Mouse (Mus musculus) kidney, postnatal 36 days (tissue): ENCODE measurements around the gene Ica1.

Source experiments
- DNase-seq, 2 experiments: peaks; one replicate each; pipeline ENCODE4 v3.0.0; 2021 to 2022; ENCODE audit warnings: mixed read lengths in 2 of 2

The Ica1 gene

DNA sequence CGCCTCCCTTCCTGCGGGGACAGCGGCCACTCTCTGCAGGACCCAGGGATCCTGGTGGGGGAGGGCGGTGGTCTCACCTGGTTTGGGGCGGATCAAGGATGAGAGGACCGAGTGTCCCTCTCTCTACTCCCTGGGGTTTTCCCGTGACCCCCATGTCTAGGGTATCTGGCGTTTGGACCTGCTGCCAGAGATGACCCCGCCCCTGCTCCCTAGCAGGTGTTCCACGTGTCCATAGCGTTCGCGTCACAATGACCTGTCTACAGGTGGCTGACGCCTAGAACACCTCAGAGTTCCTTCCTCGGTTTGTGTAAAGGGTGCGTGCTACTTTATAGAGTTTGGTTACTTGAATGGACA lies at the start of gene Ica1:
Gene Ica1 (minus strand): TSS at position 193 of the 354 bp plus-strand sequence.
- no peak for DNase-seq

DNA sequence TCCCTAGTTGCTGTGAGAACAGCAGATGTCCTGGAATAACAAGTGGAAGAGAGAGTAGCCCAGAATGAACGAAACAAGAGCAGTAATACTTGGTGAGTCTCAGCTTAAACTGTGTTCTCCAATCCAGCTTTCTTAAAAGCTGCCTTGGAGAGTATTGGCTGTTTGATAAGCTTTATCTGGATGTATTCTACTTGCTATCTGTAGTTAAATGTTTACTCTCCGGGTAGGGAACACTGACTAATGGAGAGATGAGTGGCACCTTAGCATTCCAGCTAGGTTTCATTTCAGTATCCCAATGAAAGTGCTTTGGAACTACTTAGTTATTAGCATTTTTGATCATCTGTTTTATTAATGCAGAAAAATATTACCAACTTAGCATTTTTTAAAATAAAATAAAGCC lies 41.6 kb upstream of the Ica1 start:
- no peak for DNase-seq

DNA sequence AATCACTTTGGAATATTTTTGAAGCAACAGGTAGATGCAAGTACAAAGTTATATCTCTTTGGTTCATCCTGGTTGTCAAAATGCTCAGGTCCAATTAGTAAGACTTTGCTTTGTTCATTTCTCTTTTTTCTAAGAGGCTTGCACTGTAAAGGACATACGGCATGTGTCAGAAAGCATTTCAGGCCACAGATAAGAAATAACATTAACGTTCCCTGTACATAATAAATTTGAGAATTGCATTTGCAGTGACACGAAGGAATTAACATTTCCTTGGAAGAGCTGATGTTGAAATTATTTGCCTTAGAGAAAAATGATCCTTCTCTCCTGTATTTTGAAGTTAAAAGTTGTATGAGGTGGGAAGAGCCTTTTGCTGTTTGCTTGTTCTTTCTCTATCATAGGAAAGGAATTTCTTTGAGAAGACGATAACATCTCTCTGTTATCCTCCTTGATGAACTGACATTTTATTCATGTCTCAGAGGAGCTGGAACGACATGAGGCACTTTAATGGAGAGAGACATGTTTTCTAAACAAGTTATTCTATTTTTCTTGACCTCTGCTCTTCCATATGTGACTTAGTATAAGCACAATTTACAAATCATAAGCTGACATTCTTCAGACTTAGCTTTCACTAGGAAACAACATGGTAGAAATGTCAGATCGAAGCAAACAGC lies 36.2 kb upstream of the Ica1 start:
- no peak for DNase-seq

DNA sequence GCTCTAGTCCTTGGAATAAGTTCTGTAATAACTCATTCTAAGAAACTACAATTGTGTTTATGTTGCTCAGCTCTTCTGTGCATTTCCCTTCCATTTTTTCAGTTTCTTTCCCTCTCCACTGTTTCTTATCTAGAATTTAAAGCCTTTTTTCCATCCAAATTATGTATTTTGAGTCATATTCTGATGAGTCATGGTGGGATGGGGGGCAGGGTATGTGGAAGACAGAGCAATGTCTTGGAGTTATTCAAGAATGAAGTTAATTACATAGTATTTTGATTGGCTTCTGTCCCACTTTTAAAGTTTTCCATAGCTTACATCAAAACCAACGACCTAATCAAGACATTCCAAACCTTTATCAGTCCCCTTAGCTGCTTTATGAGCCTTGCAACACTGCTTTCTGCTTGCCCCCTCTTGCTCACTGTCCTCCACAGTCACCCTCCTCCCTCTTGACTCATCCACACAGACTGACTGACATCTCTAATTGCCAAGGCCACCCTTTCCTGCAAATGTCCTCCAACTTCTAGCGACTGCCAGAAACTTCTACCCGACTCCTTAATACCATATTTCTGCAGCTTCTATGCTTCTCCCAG lies 24.4 kb upstream of the Ica1 start:
- DNase-seq = no peak

- no peak for DNase-seq
Measured at GRCm38 (mm10) chr6:8792385-8792784, 14.1 kb upstream of the Ica1 start.

GRCm38 (mm10) chr6:8791781-8792180 lies 13.5 kb upstream of the Ica1 start:
- no peak for DNase-seq

GRCm38 (mm10) chr6:8780618-8781017 lies 2.3 kb upstream of the Ica1 start:
- DNase-seq = no peak

DNA sequence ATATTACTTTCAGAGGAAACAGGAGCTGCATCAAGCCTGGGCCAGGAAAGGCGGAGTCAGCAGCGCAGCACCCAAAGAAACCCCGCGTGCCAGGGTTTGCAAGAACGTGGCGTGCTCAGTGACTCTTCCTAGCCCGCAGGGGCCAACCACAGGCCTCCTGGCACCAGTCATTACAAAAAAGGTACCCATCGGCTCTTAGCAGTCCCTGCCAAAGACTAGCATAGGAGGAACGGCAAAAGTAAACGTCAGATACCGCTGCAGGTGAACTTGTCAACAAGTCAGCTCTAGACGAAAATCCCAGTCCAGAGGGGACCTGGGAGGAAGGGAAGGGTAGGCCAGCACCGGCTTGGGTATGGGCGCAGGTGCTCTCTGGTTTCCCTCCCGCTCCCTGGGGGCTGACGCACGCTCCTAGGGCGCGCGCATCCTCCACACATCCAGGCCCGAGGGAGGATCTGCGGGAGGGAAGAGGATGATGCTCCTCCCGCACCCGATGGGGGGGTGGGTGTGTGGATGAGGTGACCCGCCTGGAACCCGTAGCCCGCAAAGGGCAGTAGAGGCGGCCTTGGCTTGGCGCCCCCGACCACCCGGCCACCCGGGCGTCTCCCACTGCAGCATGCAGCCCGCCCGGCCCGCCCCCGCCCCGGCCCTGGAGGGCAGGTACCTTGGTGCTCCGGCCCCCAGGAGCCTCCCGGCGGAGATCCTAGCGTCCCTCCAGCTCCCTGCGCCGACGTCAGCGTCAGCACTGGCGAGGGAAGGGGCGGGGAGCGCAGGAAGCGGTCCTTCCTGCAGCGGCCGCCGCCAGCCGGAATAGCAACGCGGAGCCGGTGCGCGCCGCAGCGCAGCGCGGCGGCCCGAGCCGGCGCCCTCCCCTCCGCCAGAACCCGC lies 635 bp downstream of the Ica1 start:
- DNase-seq = peak; percentile 68 to 82

GRCm38 (mm10) chr6:8771539-8771938 lies 6.7 kb downstream of the Ica1 start:
- no peak for DNase-seq

DNA sequence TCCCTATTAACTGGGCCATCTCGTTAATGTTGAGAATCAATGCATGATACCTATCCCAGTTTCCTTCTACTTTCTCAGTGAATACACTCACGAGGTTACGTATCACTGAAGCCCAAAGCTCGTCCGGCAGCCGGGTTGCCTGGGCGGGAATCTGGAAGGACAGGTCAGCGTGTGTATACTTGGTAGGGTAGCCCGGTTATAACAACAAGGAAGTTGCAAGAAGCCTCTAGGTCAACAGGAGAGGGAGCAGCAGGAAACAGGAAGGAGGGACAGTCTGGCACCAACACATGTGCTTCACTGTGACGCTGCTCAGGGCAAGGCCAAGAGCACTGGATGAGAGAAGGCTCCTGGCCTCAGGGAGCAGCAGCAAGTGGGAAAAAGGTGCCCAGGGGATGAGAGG lies 7.9 kb downstream of the Ica1 start:
- DNase-seq = peak; percentile 34 to 46

- no peak for DNase-seq
Measured at GRCm38 (mm10) chr6:8769803-8770202, 8.5 kb downstream of the Ica1 start.

DNA sequence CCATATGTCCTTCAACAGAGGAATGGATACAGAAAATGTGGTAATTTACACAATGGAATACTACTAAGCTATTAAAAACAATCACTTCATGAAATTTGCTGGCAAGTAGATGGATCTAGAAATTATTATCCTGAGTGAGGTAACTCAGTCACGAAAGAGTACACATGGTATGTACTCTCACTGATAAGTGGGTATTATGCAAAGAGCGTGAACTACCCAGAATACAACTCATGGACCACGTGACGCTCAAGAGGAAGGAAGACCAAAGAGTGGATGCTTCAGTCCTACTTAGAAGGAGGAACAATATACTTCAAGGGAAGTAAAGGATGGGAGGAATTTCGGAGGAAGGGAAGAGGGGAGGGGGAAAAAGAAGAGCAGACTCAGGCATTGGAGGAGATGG lies 11.6 kb downstream of the Ica1 start:
- DNase-seq = no peak

DNA sequence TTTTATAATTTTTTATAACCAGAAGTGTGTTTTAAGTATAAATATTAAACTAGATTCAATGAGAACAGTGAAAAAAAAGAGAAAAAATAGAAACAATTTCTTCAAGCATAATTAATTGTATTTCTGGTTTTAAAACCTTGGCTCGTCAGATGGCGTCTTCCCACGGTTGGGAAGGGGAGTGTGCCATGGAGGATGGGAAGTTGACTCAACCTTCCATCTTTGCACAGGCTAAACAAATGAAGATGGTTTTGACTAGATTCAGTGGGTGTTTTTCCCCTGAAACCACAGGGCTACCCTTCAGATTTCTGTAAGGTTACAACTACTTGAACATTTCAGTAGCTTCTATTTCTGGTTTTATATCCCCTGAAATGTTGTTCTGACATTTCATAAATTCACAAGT lies 12.5 kb downstream of the Ica1 start:
- DNase-seq = no peak

DNA sequence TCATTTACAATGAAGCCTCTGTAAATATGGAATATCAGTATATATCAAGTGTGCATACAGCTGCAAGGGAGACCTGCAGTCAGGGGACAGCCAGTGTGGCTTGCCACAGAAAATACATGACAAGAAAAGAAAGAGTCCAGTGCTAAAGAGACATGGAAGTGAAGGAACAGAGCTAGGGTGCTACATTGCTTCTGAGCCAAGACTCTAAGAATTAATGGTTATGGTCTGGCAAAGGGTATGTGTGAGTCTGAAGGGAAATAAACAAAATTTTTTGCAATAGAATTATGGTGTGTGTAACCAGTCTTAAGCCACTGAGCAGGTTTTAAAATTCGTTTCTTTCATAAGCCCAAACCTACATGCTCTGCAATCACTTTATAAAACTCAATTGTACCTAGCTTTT lies 13.2 kb downstream of the Ica1 start:
- no peak for DNase-seq

- no peak for DNase-seq
Measured at GRCm38 (mm10) chr6:8760708-8761294, 17.5 kb downstream of the Ica1 start.

DNA sequence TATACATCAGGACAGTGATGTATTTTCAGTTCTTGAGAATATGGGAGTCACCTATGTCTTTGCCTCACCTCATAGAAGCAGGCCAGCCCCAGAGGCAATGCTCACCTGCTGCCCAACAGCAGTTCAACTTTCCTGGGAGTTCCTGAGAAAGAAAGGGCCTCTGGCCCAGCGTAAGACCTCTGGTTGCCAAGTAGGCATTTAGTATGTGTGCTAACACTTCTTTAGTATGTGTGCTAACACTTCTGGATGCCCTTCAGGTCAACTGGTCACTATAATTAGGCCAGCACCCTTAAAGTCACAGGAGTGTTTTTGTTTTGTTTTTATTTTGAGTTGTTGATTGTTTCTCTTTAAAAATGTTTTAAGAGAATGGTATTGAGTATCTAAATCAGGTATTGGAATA lies 18.4 kb downstream of the Ica1 start:
- DNase-seq = no peak

DNA sequence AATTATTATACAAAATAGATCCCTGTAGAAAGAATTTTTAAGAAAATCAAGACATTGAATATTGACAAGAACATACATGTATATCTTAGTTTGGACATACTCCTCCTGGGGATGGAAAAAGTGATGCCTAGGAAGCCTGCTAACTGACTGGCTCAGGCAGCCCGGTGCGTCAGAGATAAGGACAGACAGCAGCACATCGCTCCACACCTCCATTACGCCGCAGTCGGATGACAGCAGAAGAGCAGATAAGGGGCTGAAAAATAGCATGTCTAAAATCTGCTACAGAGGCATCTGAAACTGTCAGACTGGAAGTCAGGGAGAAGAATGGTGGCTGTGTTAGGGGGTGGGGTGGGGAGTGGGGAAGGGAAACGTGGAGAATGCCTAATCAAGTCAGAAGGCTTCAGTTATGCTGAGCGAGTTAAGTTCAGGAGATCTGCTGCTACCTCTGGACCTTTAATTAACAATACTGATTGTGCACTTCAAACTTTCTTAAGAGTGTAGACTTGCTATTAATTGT lies 22.5 kb downstream of the Ica1 start:
- no peak for DNase-seq

DNA sequence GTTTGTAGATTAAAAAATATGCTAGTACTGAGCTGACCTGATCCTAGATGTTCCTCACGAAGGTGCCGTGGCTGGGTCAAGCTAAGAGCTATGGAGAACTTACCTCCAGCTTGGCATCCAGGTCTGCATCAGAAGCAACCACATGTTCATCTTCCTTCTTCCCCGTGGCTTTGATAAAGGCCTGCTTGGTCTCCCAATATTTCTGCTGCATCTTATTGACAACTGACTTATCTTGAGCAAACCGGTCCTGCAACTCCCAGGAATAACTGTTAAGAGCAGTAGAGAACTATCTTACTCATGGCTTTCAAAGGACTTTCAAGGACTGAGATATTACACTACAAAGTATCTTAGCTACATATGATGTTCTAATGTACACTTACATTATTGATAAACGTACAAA lies 23.8 kb downstream of the Ica1 start:
- DNase-seq = no peak

GRCm38 (mm10) chr6:8753723-8754036 lies 24.6 kb downstream of the Ica1 start:
- no peak for DNase-seq

DNA sequence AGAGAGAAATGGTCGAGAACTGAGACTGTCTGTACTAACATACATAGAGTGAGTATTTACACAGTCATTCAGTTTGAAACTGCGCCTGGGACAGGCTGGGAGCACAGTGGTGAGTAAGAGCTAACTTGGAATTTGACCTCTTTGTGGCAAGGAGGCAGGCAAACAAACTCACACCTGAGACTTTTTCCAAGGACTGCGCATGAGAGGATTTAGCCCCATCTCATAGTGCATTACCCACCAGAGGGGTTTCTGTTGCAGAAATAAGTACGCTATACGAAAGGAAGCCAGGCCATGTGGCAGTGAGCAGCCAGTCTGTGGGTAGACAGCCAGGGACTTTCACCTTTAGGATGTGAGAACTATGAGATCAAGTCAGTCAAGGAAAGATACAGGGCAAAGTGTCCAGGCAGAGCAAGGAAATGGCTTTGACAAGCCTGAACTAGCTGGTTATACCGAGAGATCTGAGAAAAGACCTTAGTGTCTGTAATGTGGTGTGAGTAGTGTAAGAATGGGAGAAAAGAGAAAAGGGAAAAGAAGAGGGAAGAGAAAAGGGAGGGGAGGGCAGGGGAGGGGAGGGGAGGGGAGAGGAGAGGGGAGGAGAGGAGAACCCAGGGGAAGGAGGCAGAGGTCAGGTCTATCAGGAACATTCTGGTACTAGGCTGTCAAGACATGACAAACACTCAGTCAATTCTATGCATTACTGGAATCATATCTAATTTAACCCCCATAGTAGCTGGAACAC lies 25.1 kb downstream of the Ica1 start:
- peak; percentile 11 to 30 for DNase-seq

DNA sequence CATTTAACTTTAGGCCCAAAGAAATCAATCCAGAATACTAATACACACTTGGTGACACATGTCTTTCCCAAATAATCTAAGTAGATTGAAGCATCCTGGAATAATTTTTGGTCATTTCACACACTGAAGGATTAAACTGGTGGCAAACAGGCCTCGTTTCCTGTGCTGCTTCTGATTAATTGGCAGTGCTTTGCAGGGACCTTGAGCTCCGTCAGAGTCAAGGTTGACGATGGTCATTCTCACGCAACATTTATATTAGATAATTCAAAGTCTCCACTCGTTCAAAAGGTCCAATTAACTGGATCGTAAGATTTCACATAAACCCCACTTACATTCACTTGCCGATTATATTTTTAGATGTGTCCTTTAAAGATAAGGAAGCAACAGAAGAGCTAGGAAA lies 33.4 kb downstream of the Ica1 start:
- no peak for DNase-seq

GRCm38 (mm10) chr6:8744273-8744785 lies 34.0 kb downstream of the Ica1 start:
- peak in 1 of 2 experiments; percentile 14 for DNase-seq

DNA sequence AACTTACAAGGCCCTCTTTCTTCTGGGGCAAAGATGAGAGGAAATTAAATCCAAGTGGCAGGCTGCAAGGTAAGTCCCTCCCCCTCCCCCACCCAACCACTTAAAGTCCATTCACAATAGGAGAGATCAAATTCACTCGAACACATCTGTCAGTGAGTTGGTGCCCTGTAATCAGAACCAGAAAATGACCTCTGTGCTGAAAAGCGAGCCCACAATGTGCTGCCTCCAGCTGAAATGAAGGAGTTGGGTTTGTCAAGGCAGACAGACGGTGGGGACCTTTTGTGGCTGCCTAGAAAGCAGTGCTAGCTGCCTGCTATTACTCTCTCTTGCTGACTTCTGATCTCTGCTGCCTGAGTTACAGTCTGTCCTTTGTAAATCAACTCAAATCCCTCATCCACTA lies 35.8 kb downstream of the Ica1 start:
- no peak for DNase-seq
